Mouse (Mus musculus) small intestine, adult 2 months (tissue): ENCODE measurements around the gene Slc36a2. TPM values are rescaled to one million over a fixed set of nuclear protein-coding genes. Genes with fewer than 3 reads are reported as not detected.

ENCODE experiments used
- H3K27ac ChIP-seq: fragments of 200-500 bp; 2 replicates; pipeline ENCODE4 v1.5.1; 2012; ENCODE audit warnings: low read depth, low read length, control low read depth, inconsistent platforms; ENCODE audit not compliant: insufficient read depth
- H3K27me3 ChIP-seq: fragments of 200-500 bp; 2 replicates; pipeline ENCODE4 v1.6.1; 2012; ENCODE audit warnings: mild to moderate bottlenecking, moderate library complexity, low read length, inconsistent platforms; ENCODE audit not compliant: control insufficient read depth, insufficient read depth
- H3K36me3 ChIP-seq: fragments of 200-500 bp; 2 replicates; pipeline ENCODE4 v1.6.1; 2012; ENCODE audit warnings: mild to moderate bottlenecking, low read length, control low read depth, inconsistent platforms; ENCODE audit not compliant: control insufficient read depth, insufficient read depth
- H3K4me1 ChIP-seq: fragments of 200-500 bp; 2 replicates; pipeline ENCODE4 v1.6.1; 2012; ENCODE audit warnings: low read length, inconsistent platforms, mixed read lengths; ENCODE audit not compliant: control insufficient read depth, insufficient read depth, insufficient read length
- H3K4me3 ChIP-seq: fragments of 200-500 bp; 2 replicates; pipeline ENCODE4 v1.5.1; 2012; ENCODE audit warnings: low read depth, mild to moderate bottlenecking, control low read depth, inconsistent platforms, low read length, moderate library complexity
- CTCF ChIP-seq: fragments of 200-500 bp; IDR thresholded peaks from 2 replicates; pipeline ENCODE4 v1.5.1; 2012; ENCODE audit warnings: low read depth, mild to moderate bottlenecking, control low read depth, inconsistent platforms, low read length, moderate library complexity, mixed read lengths; ENCODE audit not compliant: insufficient replicate concordance, insufficient read length; ENCODE audit errors: extremely low read depth
- POLR2A ChIP-seq: fragments of 200-500 bp; IDR thresholded peaks from 2 replicates; pipeline ENCODE4 v1.6.1; 2012; ENCODE audit warnings: low read depth, mild to moderate bottlenecking, control low read depth, inconsistent platforms, low read length, moderate library complexity
- whole genome bisulfite sequencing: fragments of 180-500 bp; shearing (Covaris S2); methylation state at CpG from one replicate; pipeline ENCODE4 v1.1.7; 2018; 5-methylcytosine and 5-hydroxymethylcytosine counted together
- polyA plus RNA-seq: library from polyadenylated mRNA; depleted of rRNA; stranded (reverse); fragments of >200 nt; gene quantifications from 2 replicates; pipeline ENCODE4 v1.2.3, GENCODE M21; 2012; rRNA removed

Gene Slc36a2
- 0.90 and 1.6 TPM in 2 replicates for polyA plus RNA-seq

DNA sequence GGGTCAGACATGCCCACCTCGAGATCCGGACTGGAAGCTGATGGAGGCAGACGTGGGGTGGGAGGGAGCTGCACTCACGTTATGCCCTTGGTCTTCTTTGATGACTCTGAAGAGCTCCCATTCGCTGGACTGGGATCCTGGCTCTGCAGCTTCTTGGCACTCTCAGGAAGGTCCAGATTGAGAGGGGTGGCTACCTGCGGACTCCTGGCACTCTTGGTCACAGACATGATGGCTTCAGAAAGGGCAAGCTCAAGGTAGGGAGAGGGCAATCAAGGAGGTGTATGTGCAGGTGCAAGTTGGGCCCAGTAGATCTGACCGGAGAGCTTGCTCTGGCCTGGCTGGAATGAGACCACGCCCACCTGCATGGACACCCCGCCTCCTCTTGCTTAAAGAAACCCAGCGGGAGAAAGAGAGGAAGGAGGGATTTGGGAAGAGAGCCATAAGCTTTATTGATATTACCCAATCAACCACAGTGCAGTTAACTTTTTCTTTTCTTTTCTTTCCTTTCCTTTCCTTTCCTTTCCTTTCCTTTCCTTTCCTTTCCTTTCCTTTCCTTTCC is at the start of gene Slc36a2:
Gene Slc36a2 (minus strand): TSS at position 345 of the 559 bp plus-strand sequence.
- Histone ChIP-seq H3K4me3 (no peak within 1 kb of the TSS), H3K27ac (no peak within 1 kb of the TSS), H3K36me3 (no peaks in the 10 kb centered on the region), H3K27me3 (no peaks in the 10 kb centered on the region), H3K4me1 (no peaks in the 10 kb centered on the region; the same call in 1 of the 2 replicates)
- TF ChIP-seq CTCF (no peak), POLR2A (no peak)
- WGBS: 26% methylated on average over 10 of the region's 10 CpGs

DNA sequence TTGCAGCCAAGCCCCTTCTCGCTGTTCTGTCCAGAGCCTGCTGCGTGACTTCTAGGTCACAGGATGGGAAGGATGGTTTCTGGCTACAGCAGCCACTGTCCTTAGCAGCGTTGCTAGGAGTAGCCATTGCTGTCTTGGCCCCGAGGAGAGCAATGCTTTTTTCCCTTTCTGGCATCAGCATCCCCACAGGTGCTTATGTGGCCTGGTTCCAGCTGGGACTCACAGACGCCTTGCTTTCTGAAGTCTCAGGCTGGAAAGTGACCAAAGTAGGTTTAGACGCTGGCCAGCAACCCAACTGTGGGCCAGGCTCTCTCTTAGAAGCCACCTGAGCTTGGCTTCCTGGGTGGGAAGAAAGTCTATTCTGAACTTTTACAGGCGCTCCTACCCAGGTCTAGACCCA is 49.4 kb upstream of the Slc36a2 start:
- Histone ChIP-seq H3K27ac (no peak overlapping the region), H3K4me3 (no peak overlapping the region), H3K4me1 (no peaks in the 10 kb centered on the region), H3K27me3 (no peaks in the 10 kb centered on the region), H3K36me3 (peaks cover 51% of the 10 kb centered on the region)
- no peak for TF ChIP-seq POLR2A
- no peak for TF ChIP-seq CTCF
- 88% methylated on average over 7 of the region's 7 CpGs for WGBS

DNA sequence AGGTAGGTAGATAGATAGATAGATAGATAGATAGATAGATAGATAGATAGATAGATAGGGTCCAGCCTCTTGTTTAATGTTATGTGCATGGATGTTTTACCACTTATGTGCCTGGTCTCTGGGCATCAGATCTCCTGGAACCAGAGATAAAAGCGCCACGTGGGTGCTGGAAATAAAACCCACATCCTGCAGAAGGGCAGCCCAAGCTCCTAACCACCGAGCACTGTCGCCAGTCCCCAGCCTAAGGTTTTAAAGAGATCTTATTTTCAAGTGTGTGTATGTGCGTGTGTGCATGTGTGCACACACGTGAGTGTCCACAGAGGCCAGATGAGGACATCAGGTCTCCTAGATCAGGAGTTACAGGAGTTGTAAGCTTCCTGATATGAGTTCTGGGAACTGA is 46.2 kb upstream of the Slc36a2 start:
- WGBS: 87% methylated on average over 6 of the region's 6 CpGs
- H3K4me1 ChIP-seq: no peaks in the 10 kb centered on the region

DNA sequence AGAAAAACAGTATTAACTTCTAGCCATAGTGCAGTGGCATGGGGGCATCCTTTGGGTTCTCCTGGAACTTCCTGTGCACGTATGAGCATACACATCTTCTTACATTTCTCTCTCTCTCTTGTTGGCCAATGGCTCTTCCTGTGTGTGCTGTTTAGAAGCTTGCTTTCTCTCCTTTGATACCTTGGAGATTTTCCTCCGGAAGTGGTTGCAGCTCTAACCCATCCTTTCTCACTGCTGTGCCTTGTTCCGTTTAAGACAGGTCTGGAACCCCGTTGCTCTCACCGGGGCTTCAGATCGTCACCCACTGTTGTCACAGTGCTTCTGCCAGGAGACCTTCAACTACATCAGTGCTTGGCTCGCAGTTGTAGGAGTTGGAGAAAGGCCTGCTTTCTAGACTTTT is 36.4 kb upstream of the Slc36a2 start:
- Histone ChIP-seq H3K27me3 (no peaks in the 10 kb centered on the region), H3K27ac (no peak overlapping the region), H3K36me3 (peaks cover 80% of the 10 kb centered on the region), H3K4me3 (no peak overlapping the region), H3K4me1 (peaks cover 14% of the 10 kb centered on the region; the same call in 1 of the 2 replicates)
- 92% methylated on average over 7 of the region's 7 CpGs for WGBS
- TF ChIP-seq CTCF: no peak
- no peak for TF ChIP-seq POLR2A

More for the DNA sequence above, 46.2 kb upstream of the Slc36a2 start:
- Histone ChIP-seq H3K27me3 (no peaks in the 10 kb centered on the region), H3K27ac (no peak overlapping the region), H3K36me3 (peaks cover 75% of the 10 kb centered on the region), H3K4me3 (no peak overlapping the region)
- TF ChIP-seq CTCF (no peak), POLR2A (no peak)

DNA sequence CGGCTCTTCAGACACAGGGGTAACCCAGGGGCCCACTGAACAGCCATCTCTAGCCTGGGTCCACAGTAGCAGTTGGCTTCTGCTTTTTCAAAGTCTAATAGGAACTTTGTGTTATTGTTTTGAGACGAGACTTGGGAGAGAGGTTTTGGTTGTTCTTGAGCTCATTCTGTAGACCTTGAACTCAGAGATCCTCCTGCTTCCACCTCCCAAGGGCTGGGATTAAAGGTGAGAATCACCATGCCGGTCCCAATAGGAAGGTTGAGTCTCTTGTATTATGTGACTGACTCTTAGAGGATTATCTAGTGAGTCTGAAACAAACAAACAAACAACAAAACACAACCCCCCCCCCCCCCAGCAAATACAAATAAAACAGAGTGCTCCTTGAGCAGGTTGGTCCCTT is 33.6 kb upstream of the Slc36a2 start:
- peaks cover 14% of the 10 kb centered on the region; the same call in 1 of the 2 replicates for H3K4me1 ChIP-seq
- TF ChIP-seq POLR2A (no peak), CTCF (no peak)
- 66% methylated on average over 3 of the region's 3 CpGs for WGBS
- H3K36me3 ChIP-seq: peaks cover 68% of the 10 kb centered on the region
- no peak overlapping the region for H3K4me3 ChIP-seq
- H3K27me3 ChIP-seq: no peaks in the 10 kb centered on the region
- H3K27ac ChIP-seq: peak overlapping the region; percentile 85

DNA sequence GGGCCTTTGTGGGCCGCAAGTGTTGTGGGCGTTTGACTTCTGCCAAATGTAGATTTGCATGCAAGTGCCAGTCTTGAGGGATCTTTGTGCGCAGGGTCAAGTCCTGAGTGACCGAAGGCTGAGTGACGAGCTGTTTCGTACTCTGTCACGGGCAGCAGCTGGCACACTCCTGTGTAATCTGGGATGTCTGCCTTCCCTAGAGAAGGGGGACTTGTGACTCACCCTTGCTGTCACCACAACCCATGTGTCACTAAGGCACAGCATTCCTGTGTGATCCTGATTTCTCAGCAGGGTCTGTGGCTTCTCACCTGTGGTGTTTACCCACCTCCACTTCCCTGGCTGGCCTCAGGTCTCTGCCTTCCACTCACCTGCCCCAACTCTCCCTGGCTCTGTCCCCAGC is 33.0 kb upstream of the Slc36a2 start:
- TF ChIP-seq CTCF (no peak), POLR2A (no peak)
- H3K4me1 ChIP-seq: peaks cover 14% of the 10 kb centered on the region; the same call in 1 of the 2 replicates
- WGBS: 81% methylated on average over 7 of the region's 7 CpGs
- peak overlapping the region; percentile 37 for H3K4me3 ChIP-seq
- peaks cover 63% of the 10 kb centered on the region for H3K36me3 ChIP-seq
- H3K27ac ChIP-seq: peak overlapping the region; percentile 85
- no peaks in the 10 kb centered on the region for H3K27me3 ChIP-seq

DNA sequence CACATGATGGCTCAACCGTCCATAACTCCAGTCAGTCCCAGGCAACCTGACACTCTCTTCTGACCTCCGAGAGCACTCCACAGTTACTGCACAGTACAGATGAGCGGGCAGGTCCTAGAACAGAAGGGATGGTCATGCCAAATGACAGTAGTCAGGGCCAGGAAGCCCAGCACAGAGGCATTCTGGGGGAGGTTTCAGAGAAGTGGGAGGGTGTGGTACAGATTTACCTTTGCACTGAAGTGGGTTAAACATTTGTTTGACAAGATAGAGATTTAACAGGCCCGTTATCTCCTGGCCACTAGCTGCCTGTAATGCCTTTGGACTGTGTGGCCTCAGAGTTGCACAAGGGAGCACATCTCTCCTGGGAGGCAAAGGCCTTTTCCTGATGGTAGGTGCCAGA is 32.5 kb upstream of the Slc36a2 start:
- H3K27me3 ChIP-seq: no peaks in the 10 kb centered on the region
- peaks cover 58% of the 10 kb centered on the region for H3K36me3 ChIP-seq
- TF ChIP-seq POLR2A (no peak), CTCF (no peak)
- H3K27ac ChIP-seq: peak overlapping the region; percentile 85
- peaks cover 14% of the 10 kb centered on the region; the same call in 1 of the 2 replicates for H3K4me1 ChIP-seq
- 63% methylated on average over 4 of the region's 4 CpGs for WGBS
- H3K4me3 ChIP-seq: peak overlapping the region; percentile 37; the same call in 1 of the 2 replicates
